Mouse (Mus musculus) adrenal gland, postnatal 36 days (tissue): Measurements from ENCODE around the gene Mpp2. TPM values are rescaled to one million over a fixed set of nuclear protein-coding genes. Genes with fewer than 3 reads are reported as not detected.
A peak's percentile ranks its signal among the peaks of the same experiment; 100 is the strongest.

Experiments used
- DNase-seq, 2 experiments: peaks; one replicate each; pipeline ENCODE4 v3.0.0; 2021; ENCODE audit warnings: mixed read lengths in 1 of 2
- long read RNA-seq, 2 experiments: library from polyadenylated mRNA; stranded (forward); transcript quantifications; one replicate each; pipeline ENCODE4 v2.0.0; 2021; ENCODE audit warnings: borderline sequencing depth in 2 of 2
- total RNA-seq, 2 experiments: library from RNA; stranded (reverse); gene quantifications; 2 replicates each; pipeline ENCODE4 v1.2.3; 2021

The Mpp2 gene
- 10 to 100 TPM in 1 of 2 experiments, 1 to 10 TPM in 1; 8.9 to 10.8 TPM for total RNA-seq
- long read RNA-seq, experiment 1, partial matches to known transcripts = 0 of 3 reads
- long read RNA-seq, experiment 1, other reads (novel, unspliced or antisense) = 3 of 3 reads
- long read RNA-seq, experiment 2 = 0 reads

DNA sequence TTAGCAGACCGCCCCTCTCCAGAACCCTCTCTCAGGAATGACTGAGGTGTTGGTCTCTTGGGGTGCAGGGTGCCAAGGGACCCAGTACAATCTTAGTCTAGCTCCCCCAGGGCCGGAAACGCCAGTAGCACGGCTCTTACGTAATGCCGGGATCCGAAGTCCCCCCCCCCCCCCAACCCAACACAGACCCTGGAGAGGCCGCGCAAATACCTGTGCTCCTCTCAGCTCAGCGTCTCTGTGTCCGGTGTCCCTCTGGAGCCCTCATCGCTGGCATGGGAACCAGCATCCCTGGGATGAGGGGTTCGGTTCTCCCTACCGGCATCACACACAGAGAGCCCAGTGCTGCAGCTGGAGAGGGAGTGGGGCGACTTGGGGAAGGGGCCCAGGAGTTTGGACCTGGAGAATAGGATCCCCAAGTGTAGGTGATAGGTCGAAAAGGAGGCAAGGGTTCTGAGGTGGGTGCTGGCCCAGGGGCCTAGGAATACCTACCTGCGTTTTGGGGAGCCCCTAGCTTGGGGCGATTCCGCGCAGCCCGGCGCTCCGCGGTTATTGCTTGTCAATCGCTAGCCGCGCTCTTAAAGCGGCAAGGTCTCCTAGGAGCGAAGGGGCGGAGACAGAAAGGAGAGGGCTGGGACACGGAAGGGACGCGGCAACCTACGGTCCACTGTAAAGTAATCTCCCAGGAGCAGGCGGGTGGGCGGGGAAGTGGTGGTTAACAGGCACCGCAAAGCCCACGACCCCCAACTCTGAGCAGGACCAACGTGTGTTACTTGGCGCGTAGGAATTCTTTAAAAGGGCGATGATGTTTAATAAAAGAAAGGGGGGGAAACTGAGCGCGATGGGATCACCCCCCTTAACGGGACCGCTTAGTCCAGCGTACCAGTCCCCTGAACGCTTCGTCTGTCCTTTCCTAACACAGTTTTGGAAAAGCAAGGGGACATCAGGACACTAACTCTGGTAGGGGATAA, at the start of gene Mpp2:
Gene Mpp2 (minus strand): TSS at position 585 of the 968 bp plus-strand sequence.
- DNase-seq = peak; percentile 86 to 88

DNA sequence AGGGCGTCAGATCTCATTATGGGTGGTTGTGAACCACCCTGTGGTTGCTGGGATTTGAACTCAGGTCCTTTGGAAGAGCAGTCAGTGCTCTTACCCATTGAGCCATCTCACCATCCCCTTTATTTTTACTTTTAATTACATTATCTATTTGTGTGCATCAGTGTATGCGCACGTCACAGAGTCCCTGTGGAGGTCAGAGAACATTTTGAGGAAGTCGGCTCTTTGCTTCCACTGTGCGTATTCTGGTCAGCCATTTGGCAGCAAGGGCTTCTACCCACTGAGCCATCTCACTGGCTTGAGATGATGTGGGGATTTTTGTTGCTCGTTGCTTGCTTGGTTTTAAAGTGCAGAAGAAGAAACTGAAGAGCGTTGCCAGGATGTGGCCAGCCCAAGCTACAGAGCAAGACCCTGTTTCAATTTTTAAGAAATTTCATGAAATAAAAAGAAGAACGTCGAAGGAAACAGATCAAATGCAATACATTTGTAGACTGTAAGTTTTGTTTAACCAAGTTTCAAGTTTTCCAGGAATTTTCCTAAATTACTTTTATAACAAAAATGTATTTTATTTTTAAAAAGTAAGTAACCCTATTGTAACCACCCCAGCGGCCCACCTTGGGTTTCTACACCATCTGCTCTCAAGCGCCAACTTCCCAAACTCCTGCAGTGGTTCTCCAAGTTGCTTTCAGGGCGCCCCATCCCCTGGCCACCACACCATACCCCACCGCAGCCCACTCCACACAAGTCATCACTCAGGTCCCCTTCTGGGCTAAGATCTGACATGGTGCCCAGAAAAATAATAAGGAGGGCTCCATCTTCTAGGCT, 49.5 kb upstream of the Mpp2 start:
- no peak for DNase-seq

DNA sequence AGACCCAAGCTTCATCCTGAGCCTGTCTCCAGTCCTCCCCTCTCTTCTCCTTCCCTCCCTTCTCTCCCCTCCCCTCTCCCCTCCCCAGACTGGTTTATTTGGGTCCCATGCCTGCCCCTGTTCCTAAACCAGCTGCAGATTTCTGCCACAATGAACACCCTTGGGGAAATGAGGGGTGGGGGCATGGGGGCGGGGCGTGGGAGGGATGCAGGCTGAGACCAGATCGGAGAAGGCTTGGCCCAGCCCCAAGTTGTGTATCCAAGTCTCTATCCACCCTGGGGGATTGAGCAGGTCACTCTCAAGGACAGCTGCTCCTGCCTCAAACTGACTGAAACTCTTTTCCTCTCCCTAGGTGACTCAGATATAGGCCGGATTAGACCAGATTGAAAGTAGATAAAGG, 46.2 kb upstream of the Mpp2 start:
- DNase-seq = no peak

DNA sequence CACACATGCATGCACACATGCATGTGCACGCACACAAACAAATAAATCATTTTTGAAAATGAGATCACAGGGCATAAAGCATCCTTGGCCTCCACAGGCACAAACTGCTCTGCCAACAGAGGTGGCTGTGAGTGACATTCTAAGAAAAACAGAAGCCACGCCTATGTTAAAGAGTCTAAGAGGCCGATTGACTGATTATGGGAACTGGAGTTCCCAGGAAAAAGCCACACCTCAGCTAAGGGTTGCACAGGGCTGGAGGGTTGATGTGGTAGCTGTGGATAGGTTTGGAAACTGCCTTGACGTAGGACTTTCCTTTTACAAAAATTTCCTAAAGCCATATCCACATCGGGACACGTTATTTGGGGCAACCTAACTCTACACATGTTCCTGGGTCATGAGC, 29.1 kb upstream of the Mpp2 start:
- no peak for DNase-seq

DNA sequence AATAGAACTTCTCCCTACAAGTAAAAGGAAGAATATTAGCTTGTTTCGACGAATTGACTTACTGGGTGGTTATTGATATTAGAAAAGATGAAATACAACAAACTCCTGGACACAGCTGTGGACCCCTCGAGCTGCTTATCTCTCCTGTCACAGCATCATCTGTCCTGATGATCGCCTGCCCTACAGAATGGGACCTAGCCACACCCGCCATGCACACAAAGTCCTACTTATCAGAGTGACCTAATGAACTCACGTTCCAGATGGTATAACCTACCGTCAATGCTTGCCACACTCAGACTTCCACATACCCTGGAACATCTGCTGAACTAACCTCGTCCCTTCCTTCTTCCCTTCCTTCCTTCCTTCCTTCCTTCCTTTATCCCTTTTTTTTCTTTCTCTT, 27.9 kb upstream of the Mpp2 start:
- no peak for DNase-seq

DNA sequence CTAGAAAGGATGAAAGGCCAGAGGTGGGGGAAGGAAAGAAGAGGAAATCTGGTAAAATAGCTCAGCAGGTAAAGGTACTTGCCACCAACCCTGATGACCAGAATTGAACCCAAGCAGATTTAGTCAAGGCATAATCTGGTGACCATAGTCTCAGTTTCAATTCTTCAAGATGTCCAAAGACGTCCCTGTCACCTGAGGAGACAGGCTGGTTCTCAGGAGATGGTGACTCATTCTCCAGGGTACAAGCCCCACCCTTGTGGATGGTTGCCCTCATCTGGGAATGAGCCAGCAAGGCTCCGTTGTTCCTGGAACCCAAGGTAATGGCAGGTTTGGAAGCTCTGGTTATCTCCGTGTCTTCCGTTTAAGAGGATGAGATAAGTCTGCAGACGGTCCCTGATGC, 23.3 kb upstream of the Mpp2 start:
- DNase-seq = no peak

DNA sequence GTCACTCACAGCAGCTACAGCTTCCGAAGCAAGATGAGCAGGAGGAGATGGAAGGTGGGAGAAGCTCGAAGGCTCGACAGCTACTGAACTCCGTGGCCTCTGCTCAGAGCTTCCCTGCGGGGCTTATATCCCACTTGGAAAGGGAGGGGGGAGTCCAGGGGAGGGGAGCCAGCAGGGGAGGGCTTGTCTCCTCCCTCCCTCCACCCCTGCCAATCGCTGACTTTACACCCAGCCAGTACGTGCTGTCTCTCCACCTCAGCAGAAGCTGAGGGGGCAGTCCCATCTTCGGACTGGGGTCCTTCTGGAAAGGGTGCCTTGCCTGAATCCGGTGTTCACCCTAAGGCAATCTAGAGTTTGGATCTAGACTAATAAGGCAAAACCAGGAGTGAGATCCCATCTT, 19.4 kb upstream of the Mpp2 start, which contains the start of gene Pyy:
Gene Pyy (minus strand): TSS at position 101 of the 400 bp plus-strand sequence.
- no peak for DNase-seq

DNA sequence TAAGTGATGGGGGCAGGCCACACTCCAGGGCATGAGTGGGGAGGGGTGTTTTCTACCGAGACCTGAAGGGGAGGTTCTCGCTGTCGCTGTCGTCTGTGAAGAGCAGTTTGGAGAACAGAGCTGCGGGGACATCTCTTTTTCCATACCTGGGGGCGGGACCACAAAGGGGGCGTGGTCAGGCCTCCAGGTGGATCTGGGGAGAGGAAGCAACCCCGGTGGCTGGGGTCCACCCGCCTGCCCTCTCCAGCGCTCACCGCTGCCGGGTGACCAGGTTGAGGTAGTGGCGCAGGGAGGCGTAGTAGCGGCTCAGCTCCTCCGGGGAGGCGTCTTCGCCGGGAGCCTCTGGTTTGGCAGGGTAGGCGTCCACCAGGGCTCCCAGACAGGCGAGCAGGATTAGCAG, 18.6 kb upstream of the Mpp2 start:
- DNase-seq = no peak

DNA sequence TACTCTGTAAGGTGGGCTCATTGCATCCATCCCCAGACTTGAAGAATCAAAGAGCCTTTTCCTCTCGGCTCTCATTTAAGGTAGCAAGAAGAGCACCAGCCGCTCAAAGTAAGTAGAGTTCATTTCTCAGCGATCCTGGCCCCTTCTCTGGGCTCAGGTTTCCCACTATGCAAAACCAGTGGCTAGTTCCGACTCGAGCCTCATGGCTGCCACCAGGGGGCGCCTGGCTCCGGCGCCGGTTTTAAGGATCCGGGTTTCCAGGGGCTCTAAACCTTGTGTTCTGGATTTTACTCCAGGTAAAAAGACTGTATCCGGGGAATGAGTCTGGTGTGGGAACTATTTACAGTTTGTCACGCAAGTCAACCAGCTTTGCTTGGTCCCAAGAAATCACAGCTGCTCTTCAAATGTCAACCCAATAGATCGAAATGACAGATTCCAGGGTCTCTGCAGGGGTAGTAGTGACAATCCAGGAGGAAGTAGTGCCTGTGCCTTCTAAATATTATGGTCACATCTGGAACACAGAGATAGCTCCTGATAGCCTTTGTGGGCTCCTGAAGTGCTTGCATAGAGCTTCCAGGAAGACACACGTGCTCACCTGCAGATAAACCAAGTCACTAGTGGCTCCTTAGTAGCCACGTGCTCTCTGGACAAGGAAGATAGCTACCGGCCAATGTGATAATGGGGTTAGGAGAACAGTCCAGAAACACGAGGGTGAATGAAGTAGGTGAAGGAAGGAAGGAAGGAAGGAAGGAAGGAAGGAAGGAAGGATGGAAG, 14.4 kb upstream of the Mpp2 start:
- DNase-seq = peak; percentile 70 to 84

DNA sequence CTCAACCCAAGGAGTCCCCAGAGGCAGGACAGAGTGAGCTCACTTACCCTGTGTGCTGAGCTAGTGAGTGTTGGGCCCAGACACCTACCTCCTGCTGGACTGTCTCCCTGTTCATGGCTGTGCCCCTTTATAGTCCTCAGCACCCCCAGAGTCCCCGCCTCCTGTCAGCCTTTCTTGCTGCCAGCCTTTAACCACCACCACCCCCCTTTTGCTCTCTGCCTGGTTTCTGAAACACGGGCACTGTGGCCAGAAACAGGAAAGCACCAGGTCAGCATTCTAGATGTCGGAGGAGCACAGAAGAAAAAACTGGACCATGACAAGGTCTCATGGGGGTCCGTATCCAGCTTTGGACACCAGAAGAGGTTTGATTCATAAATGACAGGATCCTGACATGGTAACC, 12.9 kb upstream of the Mpp2 start, which contains the start of gene Ppy:
Gene Ppy (minus strand): TSS at position 101 of the 400 bp plus-strand sequence.
- no peak for DNase-seq

DNA sequence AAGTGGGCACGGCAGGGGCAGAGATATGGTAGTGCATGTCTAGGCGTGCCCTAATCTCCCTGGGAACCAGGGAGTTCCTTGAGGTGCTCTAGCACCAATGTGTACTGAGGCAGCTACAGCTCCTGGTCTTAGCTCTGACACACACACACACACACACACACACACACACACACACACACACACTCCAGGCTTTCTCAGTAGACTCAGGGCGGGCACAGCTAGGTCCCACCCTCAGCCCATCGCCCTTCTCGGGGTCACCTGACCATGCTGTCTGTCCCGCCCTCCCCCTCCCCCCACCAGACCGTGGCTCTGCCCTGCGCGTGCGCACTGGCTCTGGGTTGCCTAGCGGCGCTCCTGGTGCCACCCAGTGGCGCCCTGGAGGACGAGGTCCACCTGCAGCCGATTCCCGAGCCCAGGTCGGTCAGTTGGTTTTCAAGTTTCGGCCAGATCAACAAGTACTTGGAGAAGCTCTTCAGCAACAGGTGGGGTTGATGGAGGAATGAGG, 8.6 kb upstream of the Mpp2 start:
- DNase-seq = peak; percentile 85 to 89

DNA sequence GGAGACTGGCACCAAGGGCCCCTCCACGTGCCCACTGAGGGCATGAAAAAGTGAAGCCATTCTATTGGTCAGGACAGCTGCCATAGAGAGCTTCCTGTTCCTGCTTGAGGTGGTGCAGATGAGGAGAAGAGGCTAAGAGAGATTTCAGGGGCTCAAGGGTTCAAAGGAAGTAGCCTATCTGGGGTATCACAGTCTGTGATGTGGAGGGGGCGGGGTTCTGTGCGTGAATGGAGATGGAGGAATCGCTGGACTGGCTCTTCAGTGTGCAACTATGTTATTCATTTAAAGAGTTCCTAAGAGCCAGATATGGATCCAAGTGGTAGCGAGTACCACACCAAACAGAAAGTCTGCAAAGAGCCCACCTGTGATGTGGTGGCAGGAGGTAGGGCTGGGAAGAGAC, 8.1 kb upstream of the Mpp2 start:
- DNase-seq = no peak

DNA sequence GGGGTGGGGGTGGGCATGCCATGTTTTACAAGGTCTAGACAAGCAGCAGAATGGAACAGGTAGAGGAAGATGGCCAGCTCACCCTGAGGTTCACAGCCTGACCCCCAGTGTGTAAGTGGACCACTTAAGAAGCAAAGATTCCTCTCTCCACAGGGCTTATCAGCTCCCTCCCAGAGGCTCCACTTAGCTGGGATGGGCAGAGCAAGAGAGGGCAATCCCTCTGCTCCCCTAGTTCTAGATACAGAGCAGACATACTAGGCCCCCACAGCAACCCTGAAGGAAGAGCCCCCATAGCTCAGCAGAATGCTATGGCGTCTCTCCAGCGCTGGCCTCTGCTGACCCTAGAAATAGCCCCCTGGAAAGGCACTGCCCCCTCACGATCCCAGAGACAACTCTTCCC, 7.4 kb upstream of the Mpp2 start:
- no peak for DNase-seq

DNA sequence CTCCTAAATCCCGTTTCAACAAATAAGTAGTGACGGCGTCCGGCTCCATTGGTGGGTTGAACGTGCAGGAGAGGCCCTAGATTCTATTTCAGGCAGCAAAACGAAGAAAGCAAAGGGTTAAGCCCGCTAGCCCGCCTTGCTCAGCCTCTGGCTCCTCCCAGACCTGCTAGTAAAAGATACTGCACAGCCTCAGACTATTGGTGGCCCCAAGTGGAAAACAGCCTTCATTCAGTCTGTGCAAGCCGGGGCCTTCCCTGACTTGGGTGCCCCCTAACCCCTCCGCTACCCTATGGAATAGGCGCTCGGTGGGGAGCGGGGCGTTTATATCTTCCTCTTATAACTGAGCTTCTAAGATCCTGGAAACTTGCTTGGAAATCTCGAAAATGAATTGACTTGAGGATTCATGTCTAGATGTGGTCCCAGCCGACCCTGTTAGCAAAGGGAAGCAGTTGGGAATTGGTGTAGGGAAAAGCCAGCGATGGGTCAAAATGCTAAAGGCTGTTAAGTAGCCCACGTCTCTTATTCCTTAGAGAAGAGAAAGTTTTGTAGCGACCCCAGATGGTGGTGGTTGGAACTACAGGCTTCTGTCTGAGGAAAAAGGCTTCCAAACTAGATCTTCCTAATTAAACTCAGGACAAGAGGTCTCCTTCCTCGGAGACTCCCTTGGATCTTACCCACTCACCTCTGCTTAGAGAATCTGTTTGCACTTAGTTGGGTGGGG, 933 bp upstream of the Mpp2 start:
- DNase-seq = peak; percentile 64 to 75

DNA sequence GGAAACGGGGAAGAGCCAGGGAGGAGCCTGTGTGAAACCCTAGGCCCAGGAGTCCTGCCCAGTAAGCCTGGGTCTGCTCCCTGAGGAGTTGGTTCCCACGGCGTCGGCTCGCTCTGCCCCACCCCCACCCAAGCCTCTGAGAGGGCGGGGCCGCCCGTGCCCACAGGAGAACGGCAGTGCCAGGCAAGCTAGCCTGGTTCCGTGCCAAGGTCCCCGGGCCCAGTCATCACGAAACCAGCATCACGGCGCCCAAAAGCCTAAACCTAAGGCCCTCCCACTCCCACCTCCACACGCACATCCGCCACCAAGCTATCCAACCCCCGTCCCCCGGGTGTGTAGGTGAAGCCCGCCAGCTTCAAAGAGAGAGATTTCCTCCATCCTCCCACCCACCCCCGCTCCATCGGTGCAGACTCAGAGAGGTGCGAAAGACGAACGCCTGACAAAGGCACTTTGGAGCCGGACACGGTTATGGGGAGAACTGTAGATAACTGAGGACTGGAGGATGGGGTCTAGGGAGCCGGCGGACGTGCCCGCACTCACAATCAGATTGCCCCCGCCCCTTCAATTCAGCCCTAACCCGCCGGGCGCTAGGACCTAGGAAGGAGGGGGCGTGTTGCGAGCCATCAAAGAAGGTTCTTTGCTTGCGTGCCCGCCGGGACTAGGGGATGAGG, 1.1 kb downstream of the Mpp2 start:
- DNase-seq = peak; percentile 92 to 93

DNA sequence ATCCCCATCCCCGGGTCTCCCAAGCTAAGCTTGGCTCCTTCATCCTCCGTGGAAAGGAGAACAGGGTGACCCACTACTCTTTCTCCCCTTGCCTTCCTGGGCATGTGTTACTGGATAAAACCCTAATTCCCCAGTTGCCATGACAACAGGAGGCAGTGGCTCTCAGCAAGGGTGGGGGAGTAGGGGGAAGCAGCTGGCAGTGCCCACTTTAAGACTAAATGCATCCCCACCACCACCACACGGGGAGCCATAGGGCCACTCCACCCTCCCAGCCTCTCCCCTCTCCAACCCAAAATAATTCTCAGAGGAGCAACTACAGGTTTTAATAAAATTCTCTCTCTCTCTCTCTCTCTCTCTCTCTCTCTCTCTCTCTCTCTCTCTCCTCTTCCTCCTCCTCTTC, 2.0 kb downstream of the Mpp2 start:
- no peak for DNase-seq

DNA sequence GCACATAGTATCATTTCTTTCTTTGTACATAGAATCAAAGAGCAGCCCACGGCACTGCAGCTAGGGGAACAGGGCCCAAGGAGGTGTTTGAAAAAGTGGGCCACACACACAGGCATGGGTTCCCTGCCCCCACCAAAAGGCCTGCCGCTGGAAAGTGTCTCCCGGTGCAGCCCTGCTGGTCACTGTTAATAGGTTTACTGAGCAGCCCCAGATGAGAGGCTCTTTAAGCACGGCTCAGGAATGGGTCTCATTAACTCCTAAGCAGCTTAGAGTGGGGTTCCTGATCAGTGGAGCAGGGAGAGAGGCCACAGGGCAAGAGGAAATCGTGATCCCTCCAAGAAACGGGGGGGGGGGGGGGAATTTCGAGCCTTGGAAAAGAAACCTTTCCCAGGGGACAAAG, 4.2 kb downstream of the Mpp2 start:
- DNase-seq = no peak

DNA sequence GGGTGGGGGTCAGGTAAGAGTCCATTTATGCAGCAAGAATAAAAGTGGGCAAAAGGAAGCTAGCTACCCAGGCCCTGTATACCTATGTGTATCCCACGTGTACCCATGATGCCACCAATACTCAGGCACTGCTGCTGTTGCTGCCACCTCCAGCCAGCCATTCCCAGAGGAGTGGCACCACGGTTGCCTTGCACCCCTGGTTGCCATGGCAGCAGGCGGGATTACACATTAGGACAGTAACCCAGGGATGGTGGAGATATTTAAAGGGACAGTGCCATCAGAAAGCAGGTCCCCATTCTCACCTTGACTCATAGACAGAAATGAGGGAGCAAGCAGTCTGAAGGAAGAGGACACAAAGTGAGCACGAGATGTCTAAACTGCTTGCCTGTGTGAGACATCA, 5.1 kb downstream of the Mpp2 start:
- no peak for DNase-seq

DNA sequence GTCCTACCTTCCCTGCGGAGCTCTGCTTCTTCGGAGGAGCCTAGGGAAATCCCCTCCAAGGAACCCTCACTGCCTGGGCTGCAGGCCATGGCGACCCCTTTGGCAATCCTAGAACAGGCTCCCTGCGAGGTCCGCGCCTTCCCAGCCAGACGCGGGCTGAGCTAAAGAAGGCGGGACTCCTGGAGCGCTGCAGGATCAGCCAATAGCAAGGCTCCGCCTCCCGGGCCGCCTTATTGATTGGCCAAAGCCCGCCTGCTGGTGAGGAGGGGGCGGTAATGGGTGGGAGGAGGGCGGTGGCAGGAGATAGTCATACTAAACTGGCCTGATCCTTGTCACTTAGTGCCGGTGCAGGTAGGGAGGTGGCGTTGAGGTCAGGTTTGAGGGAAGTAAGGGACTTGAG, 6.0 kb downstream of the Mpp2 start:
- peak; percentile 85 to 86 for DNase-seq

DNA sequence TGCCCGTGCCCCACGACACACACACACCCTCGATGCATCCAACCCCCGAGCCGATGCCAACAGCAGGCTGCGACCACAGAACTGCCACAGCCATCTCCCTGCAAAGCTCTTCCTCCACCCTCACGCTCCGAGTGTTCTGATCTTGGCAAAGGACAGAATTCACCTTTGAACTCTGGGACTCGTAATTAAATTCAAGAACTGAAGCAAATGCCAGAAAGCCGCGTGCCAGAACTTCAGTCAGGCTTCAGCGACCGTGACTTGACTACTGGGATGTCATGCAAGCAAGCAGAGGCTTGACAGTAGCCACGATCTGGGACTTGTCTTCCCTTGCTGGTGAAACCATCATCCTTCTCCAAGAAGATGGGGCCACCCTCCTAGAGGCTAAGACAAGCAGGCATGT, 14.6 kb downstream of the Mpp2 start:
- no peak for DNase-seq
